Mouse (Mus musculus) neural tube, embryonic 10.5 days (tissue): ENCODE results near the gene Pias4.
A peak's percentile ranks its signal among the peaks of the same experiment; 100 is the strongest.
"Not testable (repeated sequence)": the region's sequence is repeated elsewhere in the genome, so short reads cannot be mapped to it uniquely, and the experiment has no call there.

Source experiments
- DNase-seq: peaks from one replicate; pipeline ENCODE4 v3.0.0-alpha.2; 2017; ENCODE audit warnings: low spot score; ENCODE audit errors: extremely low spot score

Gene Pias4

DNA sequence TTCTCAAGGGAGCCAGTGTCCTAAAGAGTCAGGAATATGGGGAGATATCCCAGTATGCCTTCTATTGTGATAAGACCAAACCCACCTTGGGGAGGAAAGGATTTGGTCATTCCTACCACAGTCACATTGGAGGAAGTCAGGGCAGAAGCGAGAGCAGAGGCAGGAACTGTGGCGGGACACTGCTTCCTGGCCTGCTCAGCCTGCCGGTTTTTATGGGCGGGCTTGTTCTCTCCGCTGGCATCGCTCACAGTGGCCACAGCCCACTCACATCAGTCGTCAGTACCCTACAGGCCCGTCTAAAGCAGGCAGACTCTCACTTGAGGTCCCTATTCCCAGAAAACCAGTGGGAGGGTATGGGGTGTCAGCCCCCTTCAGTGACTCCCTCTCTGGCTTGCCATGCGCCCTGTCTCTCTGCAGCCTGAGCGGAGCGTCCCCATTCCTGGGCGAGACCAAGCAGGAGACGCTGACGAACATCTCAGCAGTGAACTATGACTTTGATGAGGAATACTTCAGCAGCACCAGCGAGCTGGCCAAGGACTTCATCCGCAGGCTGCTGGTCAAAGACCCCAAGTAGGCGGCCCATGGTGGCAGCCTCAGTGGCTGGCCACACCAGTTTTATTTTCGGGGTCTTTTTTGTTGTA is 23.7 kb upstream of the Pias4 start:
- DNase-seq: no peak

DNA sequence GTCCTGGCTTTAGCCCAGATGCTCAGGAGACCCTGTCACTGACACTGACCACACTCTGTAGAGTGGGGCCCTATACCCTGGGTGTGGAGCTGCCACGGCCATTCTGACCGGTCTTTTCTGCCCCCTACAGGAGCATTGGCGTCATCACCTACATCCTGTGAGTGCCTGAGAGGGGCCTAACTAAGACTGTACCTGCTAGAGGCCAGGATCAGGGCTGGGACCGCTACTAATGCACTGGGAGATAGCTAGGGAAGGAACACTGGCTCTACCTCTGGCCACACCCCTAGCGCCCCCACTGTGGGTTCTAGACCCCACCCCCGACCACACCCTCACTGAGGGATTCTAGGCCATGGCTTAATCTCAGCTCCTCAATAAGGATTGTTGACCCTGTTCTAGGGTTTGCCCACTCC is 23.2 kb upstream of the Pias4 start:
- DNase-seq: no peak

DNA sequence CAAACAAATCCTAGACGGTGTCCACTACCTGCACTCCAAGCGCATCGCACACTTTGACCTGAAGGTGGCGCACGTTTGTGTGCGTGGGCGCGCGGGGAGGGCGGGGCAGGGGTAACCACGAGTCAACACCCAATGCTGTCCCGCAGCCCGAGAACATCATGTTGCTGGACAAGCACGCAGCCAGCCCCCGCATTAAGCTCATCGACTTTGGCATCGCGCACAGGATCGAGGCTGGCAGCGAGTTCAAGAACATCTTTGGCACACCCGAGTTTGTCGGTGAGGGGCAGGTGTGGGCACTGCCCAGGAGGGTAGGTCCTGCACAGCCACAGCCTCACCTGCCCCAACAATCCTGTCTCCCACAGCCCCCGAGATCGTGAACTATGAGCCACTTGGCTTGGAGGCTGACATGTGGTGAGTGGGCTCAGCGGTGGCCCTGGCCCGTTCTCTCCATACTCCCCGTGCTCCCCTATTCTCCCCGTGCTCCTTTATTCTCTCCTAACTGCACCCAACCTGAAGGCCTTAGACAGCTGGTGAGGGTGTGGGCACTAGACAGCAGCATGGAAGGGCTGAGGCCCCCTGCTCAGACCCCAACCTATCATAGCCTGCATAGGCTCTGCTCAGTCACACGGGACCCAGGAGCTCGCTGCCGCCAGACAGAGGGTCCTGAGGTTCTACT is 22.7 kb upstream of the Pias4 start:
- no peak for DNase-seq

DNA sequence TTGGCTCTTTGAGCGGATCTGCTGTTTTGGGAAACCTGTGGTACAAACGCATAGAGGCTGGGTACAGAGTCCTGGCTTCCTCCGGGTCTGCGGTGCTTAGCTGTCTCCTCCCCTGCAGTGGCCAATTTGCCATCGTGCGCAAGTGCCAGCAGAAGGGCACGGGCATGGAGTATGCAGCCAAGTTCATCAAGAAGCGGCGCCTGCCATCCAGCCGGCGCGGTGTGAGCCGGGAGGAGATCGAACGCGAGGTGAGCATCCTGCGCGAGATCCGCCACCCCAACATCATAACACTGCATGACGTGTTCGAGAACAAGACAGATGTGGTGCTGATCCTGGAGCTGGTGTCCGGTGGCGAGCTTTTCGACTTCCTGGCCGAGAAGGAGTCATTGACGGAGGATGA is 22.1 kb upstream of the Pias4 start:
- DNase-seq: no peak

DNA sequence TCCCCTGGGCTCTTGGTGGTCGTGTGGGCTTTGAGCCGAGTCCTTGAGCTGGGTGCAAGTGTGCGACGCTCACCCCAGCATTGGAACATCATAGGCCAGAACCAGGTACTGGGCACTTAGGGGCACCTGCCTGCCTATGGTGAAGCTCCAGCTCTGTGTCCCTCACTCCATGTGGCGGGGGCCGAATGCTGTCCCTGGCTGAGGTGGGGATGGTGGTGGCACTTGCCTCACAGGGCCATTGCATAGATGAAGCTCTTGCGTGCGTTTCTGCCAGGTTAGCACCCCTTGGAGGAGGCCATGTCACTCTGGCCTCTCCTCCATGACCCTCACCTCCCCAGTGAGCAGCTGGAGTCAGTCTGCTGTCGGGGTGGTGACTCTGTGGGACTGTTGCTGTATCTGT is 19.4 kb upstream of the Pias4 start:
- DNase-seq: no peak

DNA sequence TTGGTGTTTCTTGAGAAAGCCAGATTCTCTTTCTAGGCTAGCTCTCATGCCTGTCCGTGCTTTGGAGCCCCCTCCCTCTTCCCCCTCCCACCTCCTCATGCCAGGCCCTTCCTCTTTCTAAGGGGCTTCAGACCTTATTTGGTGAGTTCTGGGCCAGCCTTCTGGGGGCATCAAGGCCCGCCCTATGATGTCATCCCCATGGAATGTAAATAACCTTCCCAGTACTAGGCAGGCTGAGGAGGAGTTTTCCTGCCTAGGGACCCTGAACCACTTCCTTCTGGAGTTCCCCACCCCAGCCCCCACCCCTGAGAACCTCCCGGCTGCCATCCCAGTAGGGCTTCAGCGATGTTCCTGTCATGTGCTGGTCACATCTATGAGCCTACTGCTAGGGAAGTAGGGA is 17.0 kb upstream of the Pias4 start:
- DNase-seq: no peak

DNA sequence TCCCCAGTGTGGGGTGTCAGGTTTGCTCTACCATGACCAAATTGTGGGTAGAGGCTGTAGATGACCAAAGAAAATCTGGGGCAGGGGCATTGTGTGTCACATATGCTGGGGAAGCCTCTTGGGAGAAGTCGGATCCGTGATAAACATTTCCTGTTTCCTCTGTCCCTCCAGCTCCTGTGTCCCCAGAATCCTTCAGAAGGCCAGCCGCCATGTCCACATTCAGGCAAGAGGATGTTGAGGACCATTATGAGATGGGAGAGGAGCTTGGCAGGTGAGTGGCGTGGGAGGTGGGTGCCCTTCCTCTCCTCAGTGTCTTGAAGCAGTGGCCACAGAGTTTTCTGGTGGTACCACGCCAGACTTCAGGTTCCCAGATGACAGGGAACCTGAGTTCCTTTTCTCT is 16.1 kb upstream of the Pias4 start, which contains the start of gene 4930442H23Rik:
TSS of gene 4930442H23Rik (minus strand) at position 45 of the 400 bp plus-strand sequence.
- DNase-seq: no peak

DNA sequence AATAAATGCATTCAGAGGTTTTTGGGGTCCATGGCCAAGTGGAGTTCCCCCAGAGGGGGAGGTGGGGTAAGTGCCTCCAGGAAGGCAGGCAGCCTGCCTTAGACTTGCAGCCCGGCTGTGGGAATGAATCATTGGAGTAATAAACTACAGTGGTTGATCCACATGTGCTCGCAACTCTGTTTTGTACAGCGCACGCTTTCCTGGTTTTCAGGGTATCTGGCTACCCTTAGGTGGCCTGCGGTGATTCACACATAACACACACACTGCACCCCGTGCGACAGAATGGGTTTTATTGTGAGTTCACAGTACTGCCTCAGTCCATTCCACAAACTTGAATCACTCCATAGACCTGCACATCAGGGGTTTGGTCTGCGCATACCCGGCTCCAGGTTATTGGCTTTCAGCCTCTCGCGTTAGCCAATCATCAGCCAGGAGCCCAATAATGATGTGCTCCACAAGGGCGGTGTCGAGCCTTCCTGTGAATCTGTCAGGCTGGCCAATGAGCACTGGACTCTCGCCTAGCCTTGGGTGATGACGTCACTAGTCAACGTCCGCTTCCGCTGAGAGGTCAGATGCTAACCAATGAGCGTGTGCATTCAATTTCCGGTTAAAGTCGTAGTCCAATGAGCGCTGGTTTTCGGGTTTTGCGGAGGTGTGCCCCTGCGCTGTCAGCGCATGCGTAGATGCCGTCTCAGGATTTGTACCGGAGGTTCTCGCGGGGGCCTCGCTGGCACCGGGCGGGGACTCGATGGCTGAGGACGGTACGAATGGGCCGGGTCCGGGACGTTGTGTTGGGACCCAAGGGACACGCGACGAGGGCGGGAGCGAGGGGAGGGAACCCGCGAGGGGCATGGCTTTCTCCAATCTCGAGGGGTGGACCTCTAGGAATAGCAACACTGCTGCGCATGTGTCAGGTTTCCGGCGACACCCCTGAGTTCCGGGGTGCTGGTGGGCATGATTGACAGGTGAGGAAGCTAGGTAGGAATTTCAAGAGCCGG is 14.9 kb upstream of the Pias4 start, which contains the start of gene Dapk3:
TSS of gene Dapk3 (plus strand) at position 670 of the 998 bp plus-strand sequence.
- DNase-seq: peak; percentile 98

DNA sequence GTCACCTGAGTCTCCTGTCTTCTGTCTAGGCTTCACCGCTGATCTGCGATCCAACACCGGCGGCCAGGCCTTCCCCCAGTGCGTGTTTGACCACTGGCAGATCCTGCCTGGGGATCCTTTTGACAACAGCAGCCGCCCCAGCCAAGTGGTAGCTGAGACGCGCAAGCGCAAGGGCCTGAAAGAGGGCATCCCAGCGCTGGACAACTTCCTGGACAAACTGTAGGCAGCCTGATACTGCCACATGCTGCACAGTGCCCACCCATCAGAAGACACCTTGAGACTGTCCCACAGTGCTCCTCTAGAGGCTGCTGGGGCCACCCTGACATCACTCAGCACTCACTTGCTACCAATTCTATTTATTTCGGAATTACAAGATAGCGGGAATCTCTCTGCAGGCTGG is 14.1 kb upstream of the Pias4 start:
- DNase-seq: not testable (repeated sequence)

DNA sequence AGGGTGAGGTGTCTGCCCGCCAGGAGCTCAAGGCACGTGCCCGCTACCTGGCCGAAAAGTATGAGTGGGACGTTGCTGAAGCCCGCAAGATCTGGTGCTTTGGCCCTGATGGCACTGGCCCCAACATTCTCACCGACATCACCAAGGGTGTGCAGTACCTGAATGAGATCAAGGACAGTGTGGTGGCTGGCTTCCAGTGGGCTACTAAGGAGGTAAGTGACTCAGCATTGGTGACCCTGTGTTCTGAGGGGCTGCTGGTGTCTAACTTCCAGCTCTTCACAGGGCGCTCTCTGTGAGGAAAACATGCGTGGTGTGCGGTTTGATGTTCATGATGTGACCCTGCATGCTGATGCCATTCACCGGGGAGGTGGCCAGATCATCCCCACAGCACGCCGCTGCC is 13.2 kb upstream of the Pias4 start:
- DNase-seq: no peak

DNA sequence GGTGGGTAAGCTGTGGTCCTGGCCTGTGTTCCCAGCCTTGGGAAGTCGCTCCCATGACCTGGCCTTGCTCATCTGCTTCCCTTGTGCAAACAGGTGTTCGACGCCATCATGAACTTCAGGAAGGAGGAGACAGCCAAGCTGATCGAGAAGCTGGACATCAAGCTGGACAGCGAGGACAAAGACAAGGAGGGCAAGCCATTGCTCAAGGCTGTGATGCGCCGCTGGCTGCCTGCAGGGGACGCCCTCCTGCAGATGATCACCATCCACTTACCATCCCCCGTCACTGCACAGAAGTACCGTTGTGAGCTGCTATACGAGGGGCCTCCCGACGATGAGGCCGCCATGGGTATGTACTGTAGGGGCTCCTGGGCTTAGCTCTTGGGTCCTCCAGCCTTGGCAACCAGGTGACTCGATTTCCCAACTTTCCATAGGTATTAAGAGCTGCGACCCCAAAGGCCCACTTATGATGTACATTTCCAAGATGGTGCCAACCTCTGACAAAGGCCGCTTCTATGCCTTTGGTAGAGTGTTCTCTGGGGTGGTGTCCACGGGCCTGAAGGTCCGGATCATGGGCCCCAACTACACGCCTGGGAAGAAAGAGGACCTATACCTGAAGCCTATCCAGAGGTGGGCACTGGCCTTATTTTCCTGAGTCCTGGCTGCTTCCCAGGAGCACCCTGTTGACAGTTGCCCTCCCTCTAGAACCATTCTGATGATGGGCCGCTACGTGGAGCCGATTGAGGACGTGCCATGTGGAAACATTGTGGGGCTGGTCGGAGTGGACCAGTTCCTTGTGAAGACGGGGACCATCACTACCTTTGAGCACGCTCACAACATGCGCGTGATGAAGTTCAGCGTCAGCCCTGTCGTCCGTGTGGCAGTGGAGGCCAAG is 12.0 kb upstream of the Pias4 start:
- no peak for DNase-seq

DNA sequence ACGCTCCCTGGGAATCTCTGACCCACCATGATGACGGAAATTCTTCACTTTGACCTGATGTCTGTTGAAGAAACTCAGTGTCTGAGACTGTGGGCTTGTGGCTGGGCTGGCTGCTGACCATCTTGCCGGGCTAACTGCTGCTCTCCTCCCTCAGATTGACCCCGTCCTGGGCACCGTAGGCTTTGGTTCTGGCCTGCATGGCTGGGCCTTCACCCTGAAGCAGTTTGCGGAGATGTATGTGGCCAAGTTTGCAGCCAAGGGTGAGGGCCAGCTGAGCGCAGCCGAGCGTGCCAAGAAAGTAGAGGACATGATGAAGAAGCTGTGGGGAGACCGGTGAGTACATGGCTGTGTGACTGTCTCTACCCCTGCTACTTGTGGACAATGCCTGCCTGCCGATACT is 11.2 kb upstream of the Pias4 start:
- DNase-seq: no peak

DNA sequence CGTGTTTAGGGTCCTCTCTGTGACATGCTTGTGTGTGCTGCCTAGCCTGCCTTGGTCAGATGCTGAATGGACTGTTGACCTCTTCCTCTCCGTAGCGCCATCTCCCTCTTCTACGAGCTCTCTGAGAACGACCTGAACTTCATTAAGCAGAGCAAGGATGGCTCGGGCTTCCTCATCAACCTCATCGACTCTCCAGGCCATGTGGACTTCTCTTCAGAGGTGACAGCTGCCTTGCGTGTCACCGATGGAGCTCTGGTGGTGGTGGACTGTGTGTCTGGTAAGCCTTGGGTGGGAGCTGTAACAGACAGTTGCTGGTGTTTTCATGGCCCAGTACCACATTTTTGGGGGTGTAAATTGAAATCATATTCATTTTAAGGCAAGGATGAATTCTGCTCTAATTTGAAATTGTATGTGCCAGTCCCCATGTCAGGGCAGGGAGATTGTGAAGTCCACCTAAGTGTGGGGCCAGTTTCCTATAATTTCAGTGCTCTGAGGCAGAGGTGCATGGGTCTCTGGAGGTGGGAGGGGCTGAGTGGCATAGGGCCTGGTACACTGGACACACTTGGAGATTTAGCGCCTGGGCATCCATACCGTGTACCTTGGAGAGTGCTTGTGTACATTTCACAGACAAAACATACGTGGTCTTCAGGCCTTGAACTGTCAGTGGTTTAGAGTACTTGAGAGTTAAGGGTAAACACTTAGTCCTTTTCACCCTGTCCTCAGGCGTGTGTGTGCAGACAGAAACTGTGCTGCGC is 10.4 kb upstream of the Pias4 start:
- DNase-seq: no peak

DNA sequence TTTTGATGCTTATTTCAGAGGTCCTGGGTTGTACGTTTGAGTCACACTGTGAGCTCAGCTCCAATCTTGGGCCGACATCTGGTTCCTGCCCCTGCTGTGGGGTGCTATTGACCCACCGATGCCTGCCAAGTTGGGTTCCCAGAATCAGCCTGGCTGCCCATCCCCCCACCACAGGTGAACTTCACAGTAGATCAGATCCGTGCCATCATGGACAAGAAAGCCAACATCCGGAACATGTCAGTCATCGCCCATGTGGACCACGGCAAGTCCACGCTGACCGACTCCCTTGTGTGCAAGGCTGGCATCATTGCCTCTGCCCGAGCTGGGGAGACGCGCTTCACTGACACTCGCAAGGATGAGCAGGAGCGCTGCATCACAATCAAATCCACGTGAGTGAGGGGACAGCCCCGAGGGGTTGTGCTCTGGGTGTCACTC is 9.8 kb upstream of the Pias4 start:
- no peak for DNase-seq

DNA sequence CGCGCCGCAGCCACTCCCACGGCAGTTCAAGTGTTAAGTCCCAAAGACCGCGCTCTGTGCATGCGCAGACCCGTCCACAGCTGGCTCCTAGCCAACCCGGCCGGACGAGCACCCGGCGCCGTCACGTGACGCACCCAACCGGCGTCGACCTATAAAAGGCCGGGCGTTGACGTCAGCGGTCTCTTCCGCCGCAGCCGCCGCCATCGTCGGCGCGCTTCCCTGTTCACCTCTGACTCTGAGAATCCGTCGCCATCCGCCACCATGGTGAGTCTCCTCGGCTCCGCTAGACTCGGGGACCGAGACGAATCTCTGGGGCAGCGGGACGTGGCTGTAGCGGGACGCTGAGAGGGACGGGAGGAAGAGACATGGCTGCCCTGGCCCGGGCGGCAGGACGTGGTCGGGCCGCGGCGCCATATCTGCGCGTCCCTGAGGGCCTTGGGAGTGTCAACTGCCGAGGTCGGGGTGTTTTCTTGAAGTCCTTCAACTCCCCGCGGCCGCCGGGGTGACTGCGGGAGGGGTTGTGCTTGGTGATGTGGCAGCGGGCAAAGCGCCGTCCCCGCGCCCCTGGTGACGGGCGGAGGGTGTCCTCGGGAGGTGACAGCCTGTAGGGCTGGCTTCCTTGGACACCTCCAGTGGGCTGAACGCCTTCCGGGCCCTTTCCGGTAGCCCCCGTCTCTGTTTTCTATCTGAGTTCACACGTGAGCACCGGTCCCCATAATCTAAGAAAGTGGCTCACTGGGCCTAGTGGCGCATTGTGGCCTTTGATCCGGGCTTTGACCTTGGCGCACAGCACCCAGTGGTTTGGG is 8.9 kb upstream of the Pias4 start, which contains the start of gene Eef2:
TSS of gene Eef2 (plus strand) at position 166 of the 806 bp plus-strand sequence.
- peak; percentile 98 for DNase-seq

DNA sequence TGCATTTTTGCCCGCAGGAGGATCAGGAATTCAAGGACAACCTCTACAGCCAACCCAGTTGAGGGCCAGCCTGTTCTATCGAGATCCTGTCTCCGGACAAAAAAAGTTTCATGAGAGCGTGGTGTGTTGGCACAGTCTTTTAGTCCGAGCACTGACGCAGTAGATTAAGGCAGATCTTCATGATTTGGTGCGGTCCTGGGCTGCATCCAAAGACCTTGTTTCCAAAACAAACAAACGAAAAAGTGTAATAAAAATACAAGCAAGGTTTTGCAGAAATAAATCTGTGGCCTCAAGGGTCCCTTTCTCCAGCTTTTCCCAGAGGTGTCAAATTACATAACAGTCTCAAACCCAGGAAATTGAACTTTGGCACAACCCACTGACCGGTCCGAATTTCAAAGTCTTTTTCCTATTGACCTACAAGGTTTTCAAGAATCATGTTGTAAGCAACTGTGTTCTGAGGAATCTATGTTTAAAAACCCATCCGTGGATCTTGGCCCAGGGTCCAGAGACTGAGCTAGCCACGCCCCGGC is 8.3 kb upstream of the Pias4 start:
- no peak for DNase-seq

DNA sequence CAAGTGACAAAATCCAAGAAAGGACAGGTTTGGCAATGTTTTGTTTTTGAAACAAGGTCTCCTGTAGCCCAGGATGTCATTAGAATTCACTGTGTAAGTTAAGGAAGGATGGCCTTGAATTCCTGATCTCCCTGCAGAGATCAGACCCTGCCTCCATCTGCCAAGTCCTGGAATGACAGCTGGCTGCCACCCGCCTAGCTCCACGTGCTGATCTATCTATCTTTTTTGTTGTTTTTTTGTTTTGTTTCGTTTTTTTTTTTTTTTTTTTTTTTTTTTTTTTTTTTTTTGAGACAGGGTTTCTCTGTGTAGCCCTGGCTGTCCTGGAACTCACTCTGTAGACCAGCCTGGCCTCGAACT is 7.6 kb upstream of the Pias4 start:
- DNase-seq: not testable (repeated sequence)

DNA sequence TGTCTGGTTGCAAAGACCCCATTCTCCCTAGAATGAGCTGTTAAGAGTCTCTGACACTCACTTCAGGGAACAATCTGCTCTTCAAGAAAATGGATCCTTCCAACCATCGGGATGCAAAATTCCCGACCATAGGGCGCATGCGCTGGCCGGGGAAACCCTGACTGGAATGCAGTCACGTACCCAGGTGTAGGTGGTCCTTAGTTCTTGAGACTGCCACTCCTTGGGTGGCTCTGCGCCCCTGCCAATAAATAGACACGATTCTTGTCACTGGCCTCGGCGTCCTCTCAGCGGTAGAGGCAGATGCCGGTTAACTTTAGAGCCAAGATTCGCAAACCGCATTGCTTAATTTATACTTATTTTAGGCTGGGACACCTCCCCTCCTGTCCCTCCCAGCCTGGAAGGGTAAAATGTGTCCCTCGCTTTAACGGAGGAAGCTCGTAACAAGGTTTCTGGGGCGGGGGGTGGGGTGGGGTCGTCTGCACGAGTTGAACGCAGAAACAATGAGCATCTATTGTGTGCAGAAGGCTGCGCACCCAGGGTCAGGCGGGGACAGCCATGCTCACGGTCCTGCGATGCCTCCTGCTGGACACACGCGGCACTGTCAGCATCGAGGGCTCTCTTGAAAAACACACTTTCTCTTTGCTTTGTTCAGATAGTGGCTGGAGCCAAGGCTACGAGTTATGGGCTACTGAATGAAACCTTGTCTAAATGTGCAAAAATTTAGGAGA is 7.1 kb upstream of the Pias4 start:
- DNase-seq: peak; percentile 92
